Mouse (Mus musculus): ENCODE results near the gene Ror1. TPM values are rescaled to one million over a fixed set of nuclear protein-coding genes. Genes with fewer than 3 reads are reported as not detected.
A peak's percentile ranks its signal among the peaks of the same experiment; 100 is the strongest.

Ror1 gene
- 5.8 and 5.9 TPM in 2 replicates for polyA plus RNA-seq (2014; fragmentation: Nextera tagmentation; extraction: Ambion mirVana)

GRCm38 (mm10) chr4:100095685-100096595 is at the start of gene Ror1:
Gene Ror1, plus strand, starts transcription at chr4:100095791.
- H3K27ac ChIP-seq (ENCODE audit: low read depth, low read length): no peak within 1 kb of the TSS
- H3K36me3 ChIP-seq (ENCODE audit: control insufficient read depth, insufficient read depth, low read length): no peaks in the 10 kb centered on the region
- H3K4me1 ChIP-seq (replicated peaks; ENCODE audit: control insufficient read depth, insufficient read depth, low read length): peaks cover 4% of the 10 kb centered on the region; the same call in 1 of the 2 replicates
- peak; percentile 90 for ATAC-seq (replicated peaks; ENCODE audit: low FRiP score)
- H3K4me2 ChIP-seq (ENCODE audit: low read depth, low read length, severe bottlenecking): peak within 1 kb of the TSS; percentile 83
- DNase-seq (ENCODE audit: low spot score): peak; percentile 96
- H3K27me3 ChIP-seq (ENCODE audit: control insufficient read depth, insufficient read depth, low read length): peaks cover 2% of the 10 kb centered on the region; the same call in 1 of the 2 replicates
- peak within 1 kb of the TSS; percentile 53 for H3K4me3 ChIP-seq (ENCODE audit: low read depth, low read length)
- under 1% methylated on average over 70 of the region's 76 CpGs for WGBS
- H3K9ac ChIP-seq (ENCODE audit: low read length): peak within 1 kb of the TSS; percentile 66
- no peaks in the 10 kb centered on the region for H3K9me3 ChIP-seq (ENCODE audit: control insufficient read depth, low read length)

GRCm38 (mm10) chr4:100047066-100047465 is 48.5 kb upstream of the Ror1 start:
- H3K9me3 ChIP-seq (ENCODE audit: control insufficient read depth, low read length): no peaks in the 10 kb centered on the region

GRCm38 (mm10) chr4:100048351-100048950 is 47.1 kb upstream of the Ror1 start:
- Histone ChIP-seq H3K27ac (ENCODE audit: low read depth, low read length) (no peak overlapping the region), H3K9me3 (ENCODE audit: control insufficient read depth, low read length) (no peaks in the 10 kb centered on the region), H3K36me3 (ENCODE audit: control insufficient read depth, insufficient read depth, low read length) (no peaks in the 10 kb centered on the region), H3K9ac (ENCODE audit: low read length) (no peak overlapping the region), H3K4me2 (ENCODE audit: low read depth, low read length, severe bottlenecking) (no peak overlapping the region), H3K4me3 (ENCODE audit: low read depth, low read length) (no peak overlapping the region), H3K27me3 (ENCODE audit: control insufficient read depth, insufficient read depth, low read length) (no peaks in the 10 kb centered on the region), H3K4me1 (replicated peaks; ENCODE audit: control insufficient read depth, insufficient read depth, low read length) (no peaks in the 10 kb centered on the region)
- DNase-seq (ENCODE audit: low spot score) (no peak), ATAC-seq (replicated peaks; ENCODE audit: low FRiP score) (no peak)
- 86% methylated on average over 7 of the region's 7 CpGs for WGBS

More at GRCm38 (mm10) chr4:100047066-100047465, 48.5 kb upstream of the Ror1 start:
- no peak overlapping the region for H3K4me3 ChIP-seq (ENCODE audit: low read depth, low read length)
- no peak overlapping the region for H3K9ac ChIP-seq (ENCODE audit: low read length)
- ATAC-seq (replicated peaks; ENCODE audit: low FRiP score): no peak
- H3K36me3 ChIP-seq (ENCODE audit: control insufficient read depth, insufficient read depth, low read length): no peaks in the 10 kb centered on the region
- 49% methylated on average over 6 of the region's 6 CpGs for WGBS
- no peak for DNase-seq (ENCODE audit: low spot score)
- H3K4me2 ChIP-seq (ENCODE audit: low read depth, low read length, severe bottlenecking): no peak overlapping the region
- no peaks in the 10 kb centered on the region for H3K27me3 ChIP-seq (ENCODE audit: control insufficient read depth, insufficient read depth, low read length)
- no peak overlapping the region for H3K27ac ChIP-seq (ENCODE audit: low read depth, low read length)
- no peaks in the 10 kb centered on the region for H3K4me1 ChIP-seq (replicated peaks; ENCODE audit: control insufficient read depth, insufficient read depth, low read length)

- Histone ChIP-seq H3K4me1 (replicated peaks; ENCODE audit: control insufficient read depth, insufficient read depth, low read length) (no peaks in the 10 kb centered on the region), H3K9me3 (ENCODE audit: control insufficient read depth, low read length) (no peaks in the 10 kb centered on the region), H3K36me3 (ENCODE audit: control insufficient read depth, insufficient read depth, low read length) (no peaks in the 10 kb centered on the region), H3K9ac (ENCODE audit: low read length) (no peak overlapping the region), H3K4me2 (ENCODE audit: low read depth, low read length, severe bottlenecking) (no peak overlapping the region), H3K27ac (ENCODE audit: low read depth, low read length) (no peak overlapping the region), H3K27me3 (ENCODE audit: control insufficient read depth, insufficient read depth, low read length) (no peaks in the 10 kb centered on the region), H3K4me3 (ENCODE audit: low read depth, low read length) (no peak overlapping the region)
- no peak for DNase-seq (ENCODE audit: low spot score)
- ATAC-seq (replicated peaks; ENCODE audit: low FRiP score): no peak
These were observed 43.8 kb upstream of the Ror1 start for GRCm38 (mm10) chr4:100051767-100052166.

- no peak for ATAC-seq (replicated peaks; ENCODE audit: low FRiP score)
- Histone ChIP-seq H3K4me3 (ENCODE audit: low read depth, low read length) (no peak overlapping the region), H3K4me1 (replicated peaks; ENCODE audit: control insufficient read depth, insufficient read depth, low read length) (no peaks in the 10 kb centered on the region), H3K36me3 (ENCODE audit: control insufficient read depth, insufficient read depth, low read length) (no peaks in the 10 kb centered on the region), H3K9me3 (ENCODE audit: control insufficient read depth, low read length) (no peaks in the 10 kb centered on the region), H3K27me3 (ENCODE audit: control insufficient read depth, insufficient read depth, low read length) (no peaks in the 10 kb centered on the region), H3K27ac (ENCODE audit: low read depth, low read length) (no peak overlapping the region), H3K9ac (ENCODE audit: low read length) (no peak overlapping the region), H3K4me2 (ENCODE audit: low read depth, low read length, severe bottlenecking) (no peak overlapping the region)
- DNase-seq (ENCODE audit: low spot score): peak; percentile 17
- 49% methylated on average over 3 of the region's 3 CpGs for WGBS
These were observed 43.3 kb upstream of the Ror1 start for GRCm38 (mm10) chr4:100052258-100052657.

- H3K27ac ChIP-seq (ENCODE audit: low read depth, low read length): no peak overlapping the region
- 62% methylated on average over 9 of the region's 9 CpGs for WGBS
- H3K27me3 ChIP-seq (ENCODE audit: control insufficient read depth, insufficient read depth, low read length): no peaks in the 10 kb centered on the region
- no peak overlapping the region for H3K9ac ChIP-seq (ENCODE audit: low read length)
- H3K4me3 ChIP-seq (ENCODE audit: low read depth, low read length): no peak overlapping the region
- no peaks in the 10 kb centered on the region for H3K9me3 ChIP-seq (ENCODE audit: control insufficient read depth, low read length)
- ATAC-seq (replicated peaks; ENCODE audit: low FRiP score) (no peak), DNase-seq (ENCODE audit: low spot score) (no peak)
- no peaks in the 10 kb centered on the region for H3K36me3 ChIP-seq (ENCODE audit: control insufficient read depth, insufficient read depth, low read length)
- H3K4me2 ChIP-seq (ENCODE audit: low read depth, low read length, severe bottlenecking): no peak overlapping the region
- H3K4me1 ChIP-seq (replicated peaks; ENCODE audit: control insufficient read depth, insufficient read depth, low read length): no peaks in the 10 kb centered on the region
These were observed 39.5 kb upstream of the Ror1 start for GRCm38 (mm10) chr4:100056046-100056445.

GRCm38 (mm10) chr4:100056446-100056845 is 39.1 kb upstream of the Ror1 start:
- Histone ChIP-seq H3K4me1 (replicated peaks; ENCODE audit: control insufficient read depth, insufficient read depth, low read length) (no peaks in the 10 kb centered on the region), H3K27me3 (ENCODE audit: control insufficient read depth, insufficient read depth, low read length) (no peaks in the 10 kb centered on the region), H3K27ac (ENCODE audit: low read depth, low read length) (no peak overlapping the region), H3K4me2 (ENCODE audit: low read depth, low read length, severe bottlenecking) (no peak overlapping the region), H3K36me3 (ENCODE audit: control insufficient read depth, insufficient read depth, low read length) (no peaks in the 10 kb centered on the region), H3K9ac (ENCODE audit: low read length) (no peak overlapping the region), H3K9me3 (ENCODE audit: control insufficient read depth, low read length) (no peaks in the 10 kb centered on the region), H3K4me3 (ENCODE audit: low read depth, low read length) (no peak overlapping the region)
- no peak for DNase-seq (ENCODE audit: low spot score)
- ATAC-seq (replicated peaks; ENCODE audit: low FRiP score): no peak
- WGBS: 80% methylated on average over 4 of the region's 4 CpGs

- H3K4me2 ChIP-seq (ENCODE audit: low read depth, low read length, severe bottlenecking): no peak overlapping the region
- DNase-seq (ENCODE audit: low spot score) (no peak), ATAC-seq (replicated peaks; ENCODE audit: low FRiP score) (no peak)
- H3K27me3 ChIP-seq (ENCODE audit: control insufficient read depth, insufficient read depth, low read length): no peaks in the 10 kb centered on the region
- no peak overlapping the region for H3K27ac ChIP-seq (ENCODE audit: low read depth, low read length)
- H3K9me3 ChIP-seq (ENCODE audit: control insufficient read depth, low read length): no peaks in the 10 kb centered on the region
- H3K4me1 ChIP-seq (replicated peaks; ENCODE audit: control insufficient read depth, insufficient read depth, low read length): no peaks in the 10 kb centered on the region
- no peak overlapping the region for H3K4me3 ChIP-seq (ENCODE audit: low read depth, low read length)
- WGBS: 88% methylated on average over 13 of the region's 13 CpGs
- H3K9ac ChIP-seq (ENCODE audit: low read length): no peak overlapping the region
- H3K36me3 ChIP-seq (ENCODE audit: control insufficient read depth, insufficient read depth, low read length): no peaks in the 10 kb centered on the region
These were observed 38.2 kb upstream of the Ror1 start for GRCm38 (mm10) chr4:100057381-100057780.
